Mouse (Mus musculus): ENCODE results near the gene Frmd5. TPM values are rescaled to one million over a fixed set of nuclear protein-coding genes. Genes with fewer than 3 reads are reported as not detected.

Gene Frmd5
- polyA plus RNA-seq, 2 experiments, result 0.78 to 2.2 TPM

DNA sequence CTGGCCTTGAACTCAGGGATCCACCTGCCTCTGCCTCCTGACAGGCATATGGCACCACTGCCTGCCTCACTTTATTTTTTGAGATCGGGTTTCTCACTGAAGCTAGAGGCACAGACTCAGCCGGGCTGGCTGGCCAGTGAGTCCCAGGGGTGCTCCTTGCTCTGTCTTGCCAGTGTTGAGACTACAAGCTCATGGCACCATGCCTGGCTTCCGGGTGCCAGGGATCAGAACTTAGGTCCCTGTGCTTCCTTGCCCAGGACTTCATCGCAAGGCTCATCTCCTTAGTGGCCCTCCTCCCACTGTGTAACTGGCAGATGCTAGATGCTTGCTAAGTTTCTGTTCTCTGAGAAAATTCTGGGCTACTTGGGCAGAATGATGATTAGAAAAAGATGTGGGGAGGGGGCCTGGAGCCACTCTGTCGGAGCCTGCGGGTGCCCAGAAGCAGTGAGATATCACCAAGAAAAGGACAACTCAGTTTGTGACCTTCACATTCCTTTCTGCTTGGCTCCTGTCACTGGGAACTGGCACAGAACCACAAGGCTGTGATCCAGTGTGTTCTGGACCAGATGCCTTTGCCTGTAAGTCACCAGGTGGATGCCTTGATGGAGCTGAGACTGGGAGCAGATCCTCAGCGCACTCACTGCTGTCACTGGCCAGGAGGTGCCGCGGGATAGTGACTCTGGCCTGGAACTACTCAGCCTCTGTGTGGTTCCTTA lies 192.2 kb downstream of the Frmd5 start:
- Histone ChIP-seq H3K4me3 (replicated peaks; ENCODE audit: low read length) (no peak overlapping the region), H3K4me2 (replicated peaks; ENCODE audit: low read depth, low read length, severe bottlenecking) (no peak overlapping the region), H3K27ac (replicated peaks; ENCODE audit: low read depth, low read length) (no peak overlapping the region), H3K9me3 (ENCODE audit: control insufficient read depth, low read length) (no peaks in the 10 kb centered on the region), H3K27me3 (ENCODE audit: control insufficient read depth, insufficient read depth, low read length) (no peaks in the 10 kb centered on the region), H3K9ac (ENCODE audit: low read depth, low read length, severe bottlenecking) (no peak overlapping the region), H3K36me3 (ENCODE audit: control insufficient read depth, insufficient read depth, low read length) (no peaks in the 10 kb centered on the region), H3K4me1 (ENCODE audit: control insufficient read depth, insufficient read depth, low read length) (peaks cover 4% of the 10 kb centered on the region; the same call in 1 of the 2 replicates)
- WGBS, result 72% methylated on average over 9 of the region's 9 CpGs
- ATAC-seq (ENCODE audit: low FRiP score, low read depth), result no peak
- TF ChIP-seq POLR2A (IDR thresholded peaks at IDR 0.05; ENCODE audit: borderline replicate concordance, extremely low read depth, insufficient read depth, insufficient read length), result no peak
- no peak for DNase-seq (ENCODE audit: low spot score)

GRCm38 (mm10) chr2:121612112-121612511 lies 194.8 kb downstream of the Frmd5 start:
- no peak for TF ChIP-seq POLR2A (IDR thresholded peaks at IDR 0.05; ENCODE audit: borderline replicate concordance, extremely low read depth, insufficient read depth, insufficient read length)
- Histone ChIP-seq H3K4me2 (replicated peaks; ENCODE audit: low read depth, low read length, severe bottlenecking) (no peak overlapping the region), H3K4me1 (ENCODE audit: control insufficient read depth, insufficient read depth, low read length) (peaks cover 4% of the 10 kb centered on the region; the same call in 1 of the 2 replicates), H3K27ac (replicated peaks; ENCODE audit: low read depth, low read length) (no peak overlapping the region), H3K36me3 (ENCODE audit: control insufficient read depth, insufficient read depth, low read length) (no peaks in the 10 kb centered on the region), H3K27me3 (ENCODE audit: control insufficient read depth, insufficient read depth, low read length) (no peaks in the 10 kb centered on the region), H3K9me3 (ENCODE audit: control insufficient read depth, low read length) (no peaks in the 10 kb centered on the region), H3K9ac (ENCODE audit: low read depth, low read length, severe bottlenecking) (no peak overlapping the region), H3K4me3 (replicated peaks; ENCODE audit: low read length) (no peak overlapping the region)
- DNase-seq (ENCODE audit: low spot score) (no peak), ATAC-seq (ENCODE audit: low FRiP score, low read depth) (no peak)
- WGBS, result 29% methylated on average over 5 of the region's 5 CpGs

DNA sequence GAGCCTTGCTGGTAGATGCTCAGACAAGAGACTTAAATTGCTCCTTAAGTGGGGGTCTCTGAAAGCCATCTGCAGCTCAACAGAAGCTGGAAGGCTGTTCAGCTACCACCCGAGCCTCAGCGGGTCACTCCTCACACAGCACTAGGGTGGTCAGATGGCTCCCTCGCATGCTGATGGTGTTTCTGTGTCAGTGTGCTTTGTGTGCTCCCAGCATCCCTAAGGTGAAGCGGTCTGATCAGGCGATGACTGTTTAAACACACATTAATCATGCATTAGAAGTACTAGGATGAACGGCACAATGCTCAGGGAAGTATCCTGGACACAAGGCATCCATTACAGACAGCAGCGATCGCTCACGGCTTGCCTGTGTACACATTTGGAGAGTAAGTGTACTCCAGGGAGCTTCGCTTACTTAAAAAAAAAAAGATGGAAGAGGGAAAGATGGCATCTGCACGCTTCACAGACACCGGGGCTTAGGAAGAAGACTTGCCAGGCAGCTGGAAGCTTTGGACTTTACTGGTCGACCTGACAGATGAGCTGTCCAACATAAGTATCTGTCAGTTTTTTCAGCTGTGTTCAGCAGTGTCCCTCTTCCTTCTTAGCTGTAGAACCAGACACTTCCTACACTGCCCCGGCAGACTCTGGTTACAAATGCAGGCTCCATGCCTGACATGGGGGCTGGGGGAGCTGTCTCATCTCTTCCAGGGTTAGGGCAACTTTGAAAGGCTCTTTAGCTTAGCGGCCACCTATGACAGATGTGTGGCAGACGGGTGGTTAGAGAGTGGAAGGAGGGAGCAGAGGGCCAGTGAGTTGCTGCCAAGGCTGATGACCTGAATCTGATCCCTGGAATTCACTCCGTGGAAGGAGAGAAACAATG lies 196.6 kb downstream of the Frmd5 start:
- Histone ChIP-seq H3K27ac (replicated peaks; ENCODE audit: low read depth, low read length) (no peak overlapping the region), H3K36me3 (ENCODE audit: control insufficient read depth, insufficient read depth, low read length) (no peaks in the 10 kb centered on the region), H3K27me3 (ENCODE audit: control insufficient read depth, insufficient read depth, low read length) (no peaks in the 10 kb centered on the region), H3K9ac (ENCODE audit: low read depth, low read length, severe bottlenecking) (no peak overlapping the region), H3K4me3 (replicated peaks; ENCODE audit: low read length) (no peak overlapping the region), H3K9me3 (ENCODE audit: control insufficient read depth, low read length) (no peaks in the 10 kb centered on the region), H3K4me2 (replicated peaks; ENCODE audit: low read depth, low read length, severe bottlenecking) (no peak overlapping the region), H3K4me1 (ENCODE audit: control insufficient read depth, insufficient read depth, low read length) (peaks cover 4% of the 10 kb centered on the region; the same call in 1 of the 2 replicates)
- DNase-seq (ENCODE audit: low spot score) (no peak), ATAC-seq (ENCODE audit: low FRiP score, low read depth) (no peak)
- no peak for TF ChIP-seq POLR2A (IDR thresholded peaks at IDR 0.05; ENCODE audit: borderline replicate concordance, extremely low read depth, insufficient read depth, insufficient read length)
- WGBS, result 61% methylated on average over 17 of the region's 17 CpGs

GRCm38 (mm10) chr2:121609141-121609724 lies 197.7 kb downstream of the Frmd5 start:
- Histone ChIP-seq H3K4me1 (ENCODE audit: control insufficient read depth, insufficient read depth, low read length) (peaks cover 4% of the 10 kb centered on the region; the same call in 1 of the 2 replicates), H3K4me2 (replicated peaks; ENCODE audit: low read depth, low read length, severe bottlenecking) (no peak overlapping the region), H3K27me3 (ENCODE audit: control insufficient read depth, insufficient read depth, low read length) (no peaks in the 10 kb centered on the region), H3K9me3 (ENCODE audit: control insufficient read depth, low read length) (no peaks in the 10 kb centered on the region), H3K9ac (ENCODE audit: low read depth, low read length, severe bottlenecking) (no peak overlapping the region), H3K4me3 (replicated peaks; ENCODE audit: low read length) (no peak overlapping the region), H3K36me3 (ENCODE audit: control insufficient read depth, insufficient read depth, low read length) (no peaks in the 10 kb centered on the region), H3K27ac (replicated peaks; ENCODE audit: low read depth, low read length) (no peak overlapping the region)
- DNase-seq (ENCODE audit: low spot score) (no peak), ATAC-seq (ENCODE audit: low FRiP score, low read depth) (no peak)
- no peak for TF ChIP-seq POLR2A (IDR thresholded peaks at IDR 0.05; ENCODE audit: borderline replicate concordance, extremely low read depth, insufficient read depth, insufficient read length)
- WGBS, result 76% methylated on average over 11 of the region's 11 CpGs

DNA sequence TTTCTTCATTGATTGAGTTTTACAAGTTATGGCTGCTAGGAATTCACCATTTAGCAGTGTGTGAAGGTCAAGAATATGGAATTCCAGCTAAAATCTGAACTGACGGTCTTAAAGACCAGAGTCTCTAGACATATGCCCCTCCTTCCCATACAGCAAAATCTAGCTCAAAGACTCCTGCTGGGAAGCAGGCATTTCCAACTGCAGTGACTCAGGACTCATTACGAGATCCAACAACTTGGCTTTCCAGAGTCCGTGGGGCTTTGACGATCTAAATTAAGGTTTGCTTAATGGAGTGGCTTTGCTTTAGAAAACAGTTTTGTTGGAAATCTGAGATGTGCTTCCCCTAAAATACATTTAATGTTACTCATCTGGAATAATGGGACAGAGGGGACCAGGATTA lies 204.5 kb downstream of the Frmd5 start:
- Histone ChIP-seq H3K27me3 (ENCODE audit: control insufficient read depth, insufficient read depth, low read length) (no peaks in the 10 kb centered on the region), H3K36me3 (ENCODE audit: control insufficient read depth, insufficient read depth, low read length) (no peaks in the 10 kb centered on the region), H3K9me3 (ENCODE audit: control insufficient read depth, low read length) (no peaks in the 10 kb centered on the region), H3K4me3 (replicated peaks; ENCODE audit: low read length) (no peak overlapping the region), H3K4me2 (replicated peaks; ENCODE audit: low read depth, low read length, severe bottlenecking) (no peak overlapping the region), H3K27ac (replicated peaks; ENCODE audit: low read depth, low read length) (no peak overlapping the region), H3K9ac (ENCODE audit: low read depth, low read length, severe bottlenecking) (no peak overlapping the region), H3K4me1 (ENCODE audit: control insufficient read depth, insufficient read depth, low read length) (no peaks in the 10 kb centered on the region)
- ATAC-seq (ENCODE audit: low FRiP score, low read depth) (0 out of 2 replicates have a peak, but pooled peaks have one; percentile 26), DNase-seq (ENCODE audit: low spot score) (peak; percentile 27)
- WGBS, result 19% methylated on average over 4 of the region's 4 CpGs
- no peak for TF ChIP-seq POLR2A (IDR thresholded peaks at IDR 0.05; ENCODE audit: borderline replicate concordance, extremely low read depth, insufficient read depth, insufficient read length)

All from limb, embryonic 14.5 days (tissue).